Mouse (Mus musculus) adrenal gland, postnatal 14 days (tissue): ENCODE measurements at regions not wholly inside any gene's neighbourhood (a gene's known extent, or its start where the extent isn't known, plus 50 kb on each side); places are given as distances from the start of the nearest gene placed in this dataset.

ENCODE experiments used
- DNase-seq: peaks from one replicate; pipeline ENCODE4 v3.0.0; 2021; ENCODE audit warnings: mixed read lengths

DNA sequence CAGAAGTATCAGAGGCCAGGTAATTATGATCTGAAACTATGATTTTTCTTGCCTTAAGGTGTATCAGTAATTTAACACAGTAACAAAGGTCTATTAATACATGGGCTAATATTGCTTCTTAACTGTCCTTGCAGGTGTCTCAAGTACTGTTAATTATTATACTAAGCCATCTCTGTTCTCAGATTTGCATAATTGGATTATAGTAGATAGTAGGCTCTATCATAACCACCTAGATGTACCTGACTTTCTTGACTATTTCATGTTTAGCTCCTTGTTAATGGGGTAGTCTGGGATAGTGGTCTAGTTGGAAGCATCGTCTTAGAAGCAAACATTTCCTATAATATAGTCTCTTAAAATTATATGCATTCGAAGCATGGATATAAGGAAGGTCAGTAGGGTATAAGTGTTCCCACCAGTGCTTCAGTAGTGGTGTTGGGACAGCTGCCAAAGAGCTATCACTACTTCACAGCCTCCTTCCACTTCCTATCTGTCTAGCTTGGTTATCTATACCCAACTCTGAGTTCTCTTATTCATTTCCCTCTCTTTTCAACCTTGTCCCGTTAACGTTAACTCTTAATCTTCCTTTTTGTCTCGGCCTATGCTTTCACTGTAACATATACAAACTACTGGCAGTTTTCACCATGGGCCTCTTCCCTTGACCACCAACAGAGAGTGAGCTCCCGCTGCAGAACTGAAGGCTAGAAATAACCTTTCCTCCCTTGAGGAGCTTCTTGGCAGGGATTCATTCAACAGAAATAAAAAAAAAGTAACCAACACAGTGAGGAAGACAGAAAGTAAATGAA is 630.9 kb upstream of the Lcorl start:
- DNase-seq: no peak

DNA sequence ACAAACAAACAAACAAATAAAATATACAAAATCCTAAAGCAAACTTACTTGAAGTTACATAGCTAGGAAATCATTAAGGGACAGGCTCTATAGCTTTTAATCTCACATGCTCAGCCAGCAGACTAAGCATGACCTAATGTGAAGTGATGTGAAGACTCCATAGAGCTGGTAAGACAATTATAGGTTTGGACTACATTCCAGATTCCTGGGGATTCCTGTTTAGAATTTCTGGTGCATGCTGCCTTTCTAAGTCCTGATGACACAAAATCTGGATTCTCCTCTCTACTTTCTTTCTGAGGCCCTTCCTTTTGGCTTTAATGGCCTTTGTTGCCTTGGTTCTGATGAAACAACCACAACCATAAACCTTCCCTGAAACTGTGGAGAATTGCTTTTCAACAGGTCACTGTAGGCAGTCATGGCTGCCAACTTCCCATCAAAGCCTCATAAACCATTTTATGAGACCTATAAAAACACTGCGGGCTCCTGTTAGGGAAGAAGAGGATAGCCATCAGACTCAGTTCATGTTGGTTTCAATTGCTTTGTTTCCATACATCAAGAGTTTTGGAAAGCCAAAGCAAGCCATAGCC is 629.4 kb upstream of the Lcorl start:
- DNase-seq: no peak

DNA sequence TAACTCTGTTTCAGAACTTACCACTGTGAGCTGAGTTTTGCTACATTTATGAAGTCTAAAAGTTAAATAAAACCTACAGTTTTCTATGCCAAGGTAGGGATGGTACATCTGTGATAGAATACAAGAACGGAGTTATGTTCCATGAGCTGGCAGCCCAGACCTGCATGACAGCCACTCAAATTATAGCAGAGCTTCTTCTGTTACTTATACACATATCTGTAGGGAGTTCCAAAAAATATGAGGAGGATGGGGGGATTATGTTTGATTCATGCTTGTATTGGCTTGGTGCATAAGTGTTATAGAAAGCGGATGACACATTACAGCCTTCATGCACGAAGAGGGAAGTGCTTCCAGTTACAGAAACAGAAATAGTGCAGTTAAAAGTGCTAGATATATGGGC is 598.9 kb upstream of the Lcorl start:
- DNase-seq: no peak

DNA sequence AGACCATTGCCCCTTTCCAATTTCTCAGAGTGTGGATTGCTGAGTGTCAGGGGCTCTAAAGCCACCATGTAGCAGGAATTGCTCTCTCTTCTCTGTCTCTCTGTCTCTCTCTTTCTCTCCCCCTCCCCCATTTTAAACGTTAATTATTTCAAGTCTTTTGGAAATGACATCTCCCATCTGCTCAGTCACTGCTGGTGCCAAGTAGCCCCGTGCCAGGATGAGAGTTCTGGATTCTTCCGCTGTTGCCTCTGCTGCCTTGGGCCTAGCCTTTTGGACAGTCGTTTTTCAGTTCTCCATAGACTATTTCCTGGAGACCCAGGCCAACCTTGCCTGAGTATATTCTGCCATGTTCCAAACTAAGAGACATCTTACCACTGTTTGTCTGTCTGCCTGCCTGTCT is 590.9 kb upstream of the Lcorl start:
- DNase-seq: no peak

DNA sequence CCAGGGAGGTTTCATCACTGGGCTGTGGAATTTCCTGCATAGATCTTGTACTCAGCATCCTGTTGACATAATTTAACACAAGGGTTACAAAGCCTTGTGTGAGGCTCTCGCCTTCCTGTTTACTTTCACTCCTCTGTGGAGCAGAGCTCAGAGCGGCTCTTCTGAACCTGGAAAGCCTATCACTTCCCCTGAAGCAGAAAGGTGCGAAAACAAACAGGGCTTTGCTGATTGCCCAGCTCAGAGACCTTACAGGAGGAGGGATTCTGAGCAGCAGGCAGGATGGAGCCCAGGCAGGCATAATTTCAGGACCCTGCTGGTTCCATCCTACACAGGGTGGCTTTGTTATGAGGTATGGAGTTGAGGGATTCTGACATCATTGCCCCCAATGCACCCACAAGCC is 588.4 kb upstream of the Lcorl start:
- no peak for DNase-seq

DNA sequence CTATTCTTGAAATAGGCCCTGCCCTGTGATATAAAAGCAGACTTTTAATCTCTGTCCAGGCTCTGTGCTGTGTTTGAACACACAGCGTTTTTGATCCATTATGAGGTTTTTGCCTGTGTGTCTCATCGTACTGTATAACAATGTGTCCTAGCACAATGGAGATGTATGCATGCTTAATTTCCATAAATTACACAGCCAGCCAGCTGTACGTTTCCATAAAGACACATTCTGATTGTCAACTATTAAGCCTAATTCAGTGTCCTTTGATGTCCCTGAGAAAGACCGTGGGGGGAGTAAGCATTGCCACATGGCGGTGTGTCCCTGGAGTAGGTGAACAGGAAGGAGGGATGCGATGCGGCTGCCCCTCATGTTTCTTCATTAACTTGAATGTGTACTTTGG is 587.7 kb upstream of the Lcorl start:
- no peak for DNase-seq

DNA sequence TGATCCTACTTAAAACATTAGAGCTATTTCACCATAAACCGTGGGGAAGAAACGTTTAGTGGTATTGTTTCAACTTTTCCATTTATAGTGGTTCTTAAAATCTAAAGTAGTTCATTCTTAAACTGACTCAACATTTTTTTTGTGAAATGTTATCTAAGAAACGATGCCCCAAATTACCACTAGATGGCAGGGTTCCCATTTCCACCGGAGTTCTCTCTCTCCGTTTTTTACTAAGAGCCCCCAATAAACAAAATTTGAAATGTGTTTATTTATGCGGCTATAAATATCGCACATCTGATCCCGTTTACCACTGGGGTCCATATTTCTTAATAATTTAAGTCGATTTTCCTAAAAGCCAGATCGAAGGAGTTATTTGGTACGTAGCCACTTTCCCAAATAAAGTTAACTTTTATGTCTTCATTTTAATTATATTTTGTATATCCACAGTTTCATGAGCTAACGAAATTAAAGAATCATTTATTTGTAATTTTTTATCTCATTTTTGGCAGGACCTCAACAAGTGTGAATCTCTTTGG is 586.5 kb upstream of the Lcorl start:
- DNase-seq: peak; percentile 35

DNA sequence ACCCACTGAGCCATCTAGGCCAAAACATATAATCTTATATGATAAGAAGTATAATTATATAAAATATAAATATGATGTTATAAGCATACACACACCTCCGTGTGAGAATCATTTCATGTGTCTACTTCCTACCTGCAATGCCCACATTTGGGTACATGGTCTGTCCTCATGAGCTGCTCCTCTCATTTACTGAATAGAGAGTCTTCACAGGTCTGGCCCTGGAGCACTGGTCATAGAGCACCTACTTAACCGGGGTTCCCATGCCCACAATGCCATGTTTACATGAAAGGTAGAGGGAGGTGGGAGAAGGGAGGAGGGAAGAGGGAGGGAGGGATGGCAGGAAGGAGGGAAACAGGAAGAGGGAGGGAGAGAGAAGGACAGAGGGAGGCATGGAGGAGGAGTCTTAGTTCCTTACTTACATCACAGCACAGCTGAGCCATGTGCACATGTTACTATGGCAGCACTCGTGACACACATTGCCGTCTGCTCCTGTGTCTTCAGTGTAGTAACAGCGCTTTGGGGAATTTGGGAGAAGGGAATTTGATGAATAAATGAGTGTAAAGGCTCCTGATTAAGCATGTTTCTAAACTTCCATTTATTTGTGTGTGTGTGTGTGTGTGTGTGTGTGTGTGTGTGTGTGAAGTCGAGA is 585.3 kb upstream of the Lcorl start:
- no peak for DNase-seq

DNA sequence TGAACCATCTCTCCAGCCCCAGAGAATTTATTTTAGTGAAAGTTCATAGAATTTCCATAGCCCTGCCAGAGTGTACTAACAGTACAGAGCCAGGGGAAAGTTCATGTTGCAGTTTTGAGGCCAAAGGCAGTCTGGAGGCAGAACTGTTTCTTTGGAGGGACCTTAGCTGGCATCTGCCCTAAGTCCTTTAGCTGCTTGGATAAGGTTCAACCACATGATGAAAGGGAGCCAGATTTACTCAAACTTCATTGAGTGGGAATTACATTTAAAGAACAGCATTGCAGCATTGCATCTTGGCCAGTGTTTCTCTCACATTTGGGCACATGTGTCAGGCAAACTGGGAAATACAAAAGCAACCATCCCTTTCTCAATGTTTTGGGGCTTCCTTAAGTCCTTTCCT is 584.3 kb upstream of the Lcorl start:
- DNase-seq: peak; percentile 12

DNA sequence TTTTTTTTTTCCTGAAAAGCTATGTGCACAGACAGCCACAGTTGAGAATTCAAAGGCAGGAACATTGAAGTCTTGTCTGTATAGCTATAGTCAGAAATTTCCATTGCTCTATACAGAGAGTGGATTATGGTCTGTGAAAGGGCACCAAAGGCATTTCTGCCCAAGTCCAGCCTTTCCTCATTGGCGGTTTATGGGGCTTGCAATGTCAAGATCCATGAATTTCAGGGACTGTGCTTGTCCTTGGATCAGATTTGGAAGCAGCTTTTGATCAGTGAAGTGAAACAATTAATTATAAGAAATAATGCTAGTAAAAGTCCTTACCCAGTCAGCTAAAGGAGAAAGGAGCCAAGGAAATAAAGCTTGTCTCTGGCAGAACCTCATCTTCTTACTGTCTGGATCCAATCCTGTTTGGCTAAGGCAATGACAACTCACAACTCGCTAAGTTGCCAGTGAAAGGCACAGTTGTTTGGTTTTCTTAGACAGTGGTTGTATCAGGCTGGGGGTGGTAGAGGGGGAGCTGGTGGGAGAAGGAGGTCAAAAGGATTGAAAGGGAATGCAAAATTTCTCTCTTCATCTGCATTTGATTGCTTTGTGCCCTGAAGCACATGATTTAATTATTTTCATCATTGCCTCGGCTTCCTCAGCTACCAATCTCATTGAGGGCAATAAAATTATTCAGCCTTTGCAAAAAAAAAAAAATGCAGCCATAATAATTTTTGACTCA is 574.4 kb upstream of the Lcorl start:
- no peak for DNase-seq

DNA sequence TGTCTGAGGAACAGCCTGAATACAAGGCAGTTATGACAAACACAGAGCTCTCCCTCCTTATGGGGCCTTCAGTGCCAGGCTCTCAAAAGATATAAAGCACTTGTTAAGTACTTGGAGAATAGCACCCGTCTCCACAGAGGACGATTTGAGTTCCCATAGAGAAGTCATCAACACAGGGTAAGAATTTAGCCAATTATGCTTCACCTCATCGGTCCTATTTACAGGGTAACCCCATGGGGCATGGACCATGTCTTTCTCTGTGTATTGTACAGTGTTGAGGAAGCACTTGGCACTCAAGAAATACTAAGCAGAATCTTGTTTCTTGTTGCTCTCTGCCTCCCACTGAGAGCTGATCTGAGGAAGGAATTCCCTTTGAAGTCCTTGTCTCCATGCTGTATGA is 565.3 kb upstream of the Lcorl start:
- no peak for DNase-seq

DNA sequence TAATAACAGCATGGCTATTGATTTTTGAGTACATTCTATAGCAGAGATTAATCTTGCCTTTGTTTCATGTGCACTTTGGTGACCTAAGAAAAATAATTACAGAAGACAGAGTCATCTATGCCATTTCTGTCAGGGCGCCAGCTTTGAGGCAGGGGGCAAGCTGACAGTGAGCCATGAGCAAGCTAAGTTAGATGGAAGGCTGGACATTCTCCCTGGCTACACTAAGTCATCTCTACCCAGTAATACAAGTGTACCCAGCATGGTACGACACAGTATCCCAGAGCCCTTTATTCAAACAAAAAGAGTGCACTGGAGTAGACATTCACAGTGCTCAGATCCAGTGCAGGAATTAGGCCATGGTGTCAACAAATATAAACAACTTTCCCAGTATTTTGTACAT is 549.6 kb upstream of the Lcorl start:
- DNase-seq: no peak

DNA sequence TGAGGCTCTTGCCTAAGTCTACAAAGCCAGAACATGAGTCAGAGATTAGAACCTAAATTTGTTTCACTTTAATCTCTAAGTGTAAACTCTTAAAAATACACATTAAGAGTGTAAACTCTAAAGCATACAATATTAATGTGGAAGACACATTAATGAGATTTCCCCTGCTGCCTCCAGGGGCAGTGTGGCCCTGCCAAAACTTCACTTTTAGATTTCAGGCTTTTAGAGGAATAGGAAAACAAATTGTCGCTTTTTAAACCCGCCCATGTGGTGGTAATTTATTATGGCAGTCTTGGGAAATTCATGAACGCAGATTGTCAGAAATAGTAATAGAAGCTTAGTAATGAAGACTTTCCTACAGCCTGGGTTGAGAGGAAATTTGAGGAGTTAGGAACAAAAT is 549.0 kb upstream of the Lcorl start:
- DNase-seq: peak; percentile 7

DNA sequence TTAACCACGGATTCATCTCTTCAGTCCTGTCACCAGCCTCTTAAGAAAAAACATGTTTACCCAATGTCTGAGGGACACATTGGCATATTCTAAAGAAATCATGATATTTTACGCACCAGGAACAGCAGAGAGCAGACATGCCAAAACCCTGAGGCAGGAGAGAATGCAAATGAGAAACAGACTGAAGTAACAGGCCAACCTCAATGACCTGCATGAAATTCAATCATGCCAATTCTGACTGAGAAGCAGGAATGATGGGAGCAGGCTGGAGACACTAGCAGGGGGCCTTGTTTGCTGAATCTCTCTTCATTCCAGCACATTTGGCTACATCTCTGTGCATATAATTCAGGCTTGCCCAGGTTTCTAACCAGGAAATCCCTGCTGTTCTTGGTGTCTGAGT is 529.2 kb upstream of the Lcorl start:
- DNase-seq: no peak

DNA sequence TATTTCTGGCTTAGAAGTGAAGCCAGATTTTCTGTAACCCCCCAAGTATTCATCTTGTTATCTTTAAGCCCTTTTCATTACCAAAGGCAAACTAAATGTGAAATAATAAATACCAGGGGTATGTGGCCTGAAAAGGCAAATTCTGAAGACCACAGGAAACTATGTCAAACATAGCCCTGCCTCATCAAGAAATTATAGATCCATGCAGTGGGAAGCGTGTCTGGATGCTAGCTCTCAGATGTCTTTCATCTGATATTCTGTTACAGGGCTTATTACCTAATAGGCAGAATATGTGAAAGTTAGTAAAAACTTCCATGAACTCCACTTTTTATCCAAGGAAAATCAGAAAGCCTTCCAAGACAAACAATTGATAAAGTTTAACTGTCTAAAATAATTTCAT is 509.9 kb upstream of the Lcorl start:
- no peak for DNase-seq

DNA sequence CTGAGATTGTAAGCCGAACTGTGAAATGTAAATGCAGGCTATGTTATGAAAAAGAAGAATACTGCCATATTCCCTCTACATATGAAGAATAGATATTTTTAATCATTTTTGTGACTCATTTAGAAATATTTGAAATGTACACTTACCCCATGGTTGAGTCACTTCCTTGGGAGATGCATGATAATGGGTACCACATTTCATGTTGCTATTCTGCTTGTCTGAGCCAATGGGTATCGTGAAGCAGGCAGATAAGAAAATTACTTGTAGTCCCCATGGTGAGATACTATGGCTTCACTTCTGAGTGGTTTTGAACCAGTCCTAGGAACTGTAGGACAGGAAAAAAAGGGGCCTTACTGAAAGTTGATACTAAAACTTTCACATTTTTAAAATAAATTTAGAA is 506.2 kb upstream of the Lcorl start:
- no peak for DNase-seq

DNA sequence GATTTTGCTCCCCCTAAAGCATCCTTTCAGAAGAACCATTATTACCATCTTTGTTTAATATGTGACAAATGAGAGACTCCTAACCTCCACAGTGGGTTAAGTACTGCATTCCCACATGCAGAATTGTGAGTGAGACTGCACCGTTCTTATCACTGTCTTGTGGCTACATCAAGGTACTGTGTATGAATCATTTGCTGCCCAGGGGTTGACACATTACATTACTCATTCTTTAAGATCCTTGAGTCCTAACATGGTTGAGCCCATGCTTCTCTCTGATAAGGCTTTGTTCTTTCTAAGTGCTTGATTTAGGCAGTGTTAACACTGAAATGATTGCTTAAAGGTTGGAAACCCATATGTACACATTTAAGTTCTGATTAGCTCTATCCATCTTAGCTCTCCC is 504.2 kb upstream of the Lcorl start:
- no peak for DNase-seq

DNA sequence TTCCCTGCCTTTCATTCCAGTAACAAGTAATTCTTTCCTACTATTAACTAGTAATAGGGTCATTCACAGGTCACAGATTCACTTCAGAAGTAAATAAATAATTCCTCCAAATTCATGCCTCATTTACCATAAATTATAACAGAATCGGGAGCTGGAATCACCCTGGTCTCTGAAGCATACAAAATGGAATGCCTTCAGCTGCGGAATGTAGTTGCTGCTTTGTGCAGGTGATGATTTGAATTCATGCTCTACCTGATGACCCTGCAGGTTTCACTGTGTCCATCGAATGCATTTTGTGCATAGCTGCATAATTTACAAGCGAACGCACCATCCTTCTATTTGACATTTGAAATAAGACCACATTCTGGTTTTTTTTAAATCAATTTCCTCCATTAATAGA is 491.0 kb upstream of the Lcorl start:
- no peak for DNase-seq

DNA sequence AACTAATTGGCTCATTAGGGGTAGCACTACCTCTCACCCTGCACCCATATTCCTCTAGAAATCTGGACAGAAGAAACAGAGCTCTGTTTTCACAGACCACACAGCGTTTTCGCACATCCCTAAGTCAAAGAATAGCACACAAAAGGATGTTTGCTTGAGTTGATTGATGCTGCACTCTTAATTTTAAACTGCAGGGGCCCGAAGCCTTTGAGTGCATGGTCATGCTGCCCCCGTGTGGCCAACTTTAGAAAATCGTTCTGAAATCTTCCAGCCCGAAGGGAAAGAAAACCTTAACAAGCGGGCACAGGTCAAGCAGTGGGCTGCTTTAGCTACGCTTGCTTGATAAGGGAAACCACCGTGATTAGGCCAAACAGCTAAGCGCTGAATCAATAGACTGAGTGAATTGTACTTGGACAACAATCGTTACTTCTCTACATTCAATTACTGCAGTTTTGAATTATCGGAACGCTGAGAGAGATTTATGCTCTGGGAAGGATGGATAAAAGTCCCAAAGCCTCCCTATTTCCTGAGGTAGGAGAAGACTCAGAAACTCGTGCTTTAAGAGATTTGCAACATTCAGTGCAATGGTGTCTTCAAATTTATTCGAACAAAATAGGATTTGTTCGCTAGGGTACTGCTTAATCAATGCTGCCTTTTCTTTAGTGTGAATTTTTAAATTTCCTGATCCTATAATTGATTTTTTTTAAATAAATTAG is 490.1 kb upstream of the Lcorl start:
- DNase-seq: peak; percentile 85

DNA sequence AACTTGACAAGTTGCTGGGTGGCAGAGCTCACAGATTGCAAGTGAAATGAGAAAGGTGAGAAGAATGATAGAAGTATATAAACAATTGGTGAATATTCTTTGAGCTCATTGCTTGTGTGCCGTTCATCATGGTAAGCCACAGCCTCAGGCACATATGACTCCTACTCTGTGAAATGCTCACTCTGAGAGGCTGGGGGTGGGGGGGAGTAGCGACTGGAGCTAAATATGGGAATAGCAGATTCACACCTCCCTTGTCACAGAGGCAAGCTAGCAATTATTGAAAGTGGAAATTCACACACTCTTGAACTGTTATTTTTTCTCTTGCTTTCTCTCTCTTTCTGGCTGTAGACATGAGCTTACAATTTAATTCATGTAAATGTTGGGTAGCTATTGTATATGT is 481.0 kb upstream of the Lcorl start:
- DNase-seq: no peak

DNA sequence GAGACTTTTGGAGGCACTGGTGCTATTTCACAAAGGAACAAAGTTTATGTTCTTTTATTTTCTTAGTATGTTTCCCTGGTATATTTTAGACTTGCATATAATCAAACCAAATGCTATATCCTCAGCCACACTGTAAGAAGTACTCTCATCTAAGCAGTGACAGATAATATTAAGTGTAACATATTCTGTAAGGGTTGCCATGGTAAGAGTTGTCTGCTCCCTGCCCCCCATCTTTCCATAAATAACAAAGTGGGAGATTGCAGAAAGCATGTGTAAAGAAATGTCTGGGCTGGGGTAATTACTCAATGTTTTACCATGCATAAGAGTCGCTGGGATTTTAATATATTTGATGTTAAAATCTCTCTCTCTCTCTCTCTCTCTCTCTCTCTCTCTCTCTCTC is 473.5 kb upstream of the Lcorl start:
- no peak for DNase-seq
